Mouse (Mus musculus) G1E (cell line): ENCODE measurements around the gene Large2. TPM values are rescaled to one million over a fixed set of nuclear protein-coding genes. Genes with fewer than 3 reads are reported as not detected.

Source experiments
- ATAC-seq: 2 replicates; pipeline ENCODE4 v1.8.0; 2016; ENCODE audit warnings: mild to moderate bottlenecking; ENCODE audit not compliant: insufficient number of reproducible peaks, poor library complexity, low FRiP score, severe bottlenecking; ENCODE audit errors: extremely low read depth
- DNase-seq: peaks from one replicate; pipeline ENCODE4 v3.0.0; 2012; ENCODE audit warnings: low spot score
- H3K27me3 ChIP-seq: 2 replicates; pipeline ENCODE4 v1.6.1; 2012; ENCODE audit warnings: mild to moderate bottlenecking, low read length, inconsistent platforms; ENCODE audit not compliant: insufficient read depth
- H3K36me3 ChIP-seq: replicated peaks from 2 replicates; pipeline ENCODE3; 2012; ENCODE audit warnings: mild to moderate bottlenecking, inconsistent platforms
- H3K4me1 ChIP-seq: 2 replicates; pipeline ENCODE4 v1.6.1; 2012; ENCODE audit warnings: low read depth, low read length, inconsistent platforms, mixed read lengths; ENCODE audit not compliant: insufficient read depth
- H3K4me3 ChIP-seq: 2 replicates; pipeline ENCODE4 v1.5.1; 2012; ENCODE audit warnings: low read depth, mild to moderate bottlenecking, inconsistent platforms, low read length, moderate library complexity, mixed read lengths
- H3K9me3 ChIP-seq: replicated peaks from 2 replicates; pipeline ENCODE4 v1.6.1; 2012; ENCODE audit warnings: inconsistent platforms
- CTCF ChIP-seq: IDR thresholded peaks from 2 replicates; pipeline ENCODE4 v1.5.1; 2012; ENCODE audit warnings: low read depth, low read length, inconsistent platforms, mixed read lengths
- GATA1 ChIP-seq: IDR thresholded peaks from 2 replicates; pipeline ENCODE4 v1.6.1; 2012; ENCODE audit warnings: borderline replicate concordance, low read length, inconsistent platforms, mixed read lengths
- GATA2 ChIP-seq: IDR thresholded peaks from 2 replicates; pipeline ENCODE4 v1.6.1; 2012; ENCODE audit warnings: low read depth, low read length, inconsistent platforms, borderline replicate concordance
- POLR2AphosphoS5 ChIP-seq: IDR thresholded peaks from 2 replicates; pipeline ENCODE4 v1.6.1; 2012; ENCODE audit warnings: low read depth, low read length, inconsistent platforms; ENCODE audit not compliant: insufficient replicate concordance
- TAL1 ChIP-seq: conservative IDR thresholded peaks from 2 replicates; pipeline ENCODE4 v1.6.1; 2012; ENCODE audit warnings: low read depth, low read length, inconsistent platforms, mixed read lengths
- polyA plus RNA-seq: library from polyadenylated mRNA; stranded (reverse); fragments of >175 nt; gene quantifications from 2 replicates; pipeline ENCODE4 v1.2.3, GENCODE M21; 2012
- total RNA-seq, 2 experiments: library from RNA; stranded (forward) in 1 of 2; stranded (reverse) in 1 of 2; fragments of 200-1000 nt in 1 of 2; fragments of >200 nt in 1 of 2; fragmentation: Nextera tagmentation in 1 of 2; gene quantifications; 2 replicates each; pipeline ENCODE4 v1.2.3; 2014 to 2017

Large2 gene
- total and polyA plus RNA-seq, 3 experiments = 0.05 TPM; not detected in 2

DNA sequence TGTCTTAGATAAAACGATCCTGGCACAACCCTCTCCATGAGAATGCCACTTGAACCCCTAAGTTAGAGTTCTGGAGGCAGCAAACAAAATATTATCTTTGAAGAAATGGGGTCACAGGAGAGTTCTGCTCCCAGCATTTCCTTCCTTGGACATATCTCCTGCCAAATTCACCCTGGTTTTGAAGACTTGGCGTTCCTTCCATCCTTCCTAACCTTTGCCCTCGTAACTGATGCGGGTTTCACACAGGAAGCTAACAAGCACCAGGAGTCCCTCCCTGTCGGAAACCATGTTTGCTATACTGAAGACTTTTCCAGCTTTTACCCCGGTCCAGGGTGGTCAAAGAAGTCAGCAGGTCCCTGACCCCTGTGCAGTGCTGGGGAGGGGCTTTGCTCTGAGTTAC is 20.4 kb downstream of the Large2 start:
- H3K9me3 ChIP-seq = no peaks in the 10 kb centered on the region
- TF ChIP-seq TAL1 = no peak
- no peak for TF ChIP-seq POLR2AphosphoS5
- TF ChIP-seq GATA1 = no peak
- no peak for TF ChIP-seq CTCF
- TF ChIP-seq GATA2 = no peak
- no peak for DNase-seq
- no peak overlapping the region for H3K4me3 ChIP-seq
- peaks cover 54% of the 10 kb centered on the region for H3K36me3 ChIP-seq
- H3K27me3 ChIP-seq = no peaks in the 10 kb centered on the region
- H3K4me1 ChIP-seq = no peaks in the 10 kb centered on the region; the same call in 1 of the 2 replicates
- no peak for ATAC-seq

DNA sequence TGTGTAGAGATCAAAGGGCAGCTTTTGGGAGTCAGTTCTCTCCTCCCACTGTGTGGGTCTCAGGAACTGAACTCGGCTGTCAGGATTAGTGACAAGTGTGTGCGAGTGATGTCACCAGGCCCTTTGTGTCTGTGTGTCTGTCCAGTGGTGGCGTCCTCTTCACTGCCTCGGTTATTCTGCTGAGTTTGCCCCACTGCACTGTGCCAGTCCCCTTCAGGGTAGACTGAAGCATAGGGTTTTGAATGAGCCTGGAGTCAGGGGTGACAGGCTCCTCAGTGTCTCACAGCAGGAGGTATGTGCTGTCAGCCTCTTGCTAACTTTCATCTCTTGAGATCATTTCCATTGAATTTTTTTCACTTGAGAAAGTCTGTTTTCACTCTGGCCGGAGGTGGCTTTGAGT is 21.3 kb downstream of the Large2 start:
- peaks cover 55% of the 10 kb centered on the region for H3K36me3 ChIP-seq
- H3K9me3 ChIP-seq = no peaks in the 10 kb centered on the region
- no peak overlapping the region for H3K4me3 ChIP-seq
- H3K27me3 ChIP-seq = no peaks in the 10 kb centered on the region
- no peaks in the 10 kb centered on the region; the same call in 1 of the 2 replicates for H3K4me1 ChIP-seq
- no peak for ATAC-seq
- TF ChIP-seq GATA2 = no peak
- no peak for TF ChIP-seq GATA1
- TF ChIP-seq POLR2AphosphoS5 = no peak
- TF ChIP-seq TAL1 = no peak
- TF ChIP-seq CTCF = no peak
- DNase-seq = no peak

DNA sequence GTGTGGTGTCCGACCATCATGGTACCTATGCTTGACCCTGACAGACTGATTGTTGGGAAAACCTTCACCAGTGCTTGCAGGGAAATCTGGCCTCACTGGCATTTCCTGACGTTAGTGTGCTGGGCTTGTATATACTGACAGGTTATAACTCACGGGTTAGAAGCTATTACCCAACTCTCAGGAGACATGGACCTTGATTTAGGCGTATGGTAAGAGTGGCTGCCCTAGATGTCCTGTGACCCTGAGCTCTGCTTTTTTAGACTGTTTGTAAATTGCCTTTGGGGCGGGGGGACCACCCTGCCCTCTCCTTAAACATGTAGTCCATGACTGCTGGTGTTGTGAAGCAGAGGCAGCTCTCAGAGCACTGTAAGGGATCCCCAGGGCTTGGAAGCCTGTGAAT is 24.0 kb downstream of the Large2 start:
- TF ChIP-seq GATA2 (no peak), POLR2AphosphoS5 (no peak), CTCF (no peak), TAL1 (no peak), GATA1 (no peak)
- DNase-seq (no peak), ATAC-seq (no peak)
- no peaks in the 10 kb centered on the region; the same call in 1 of the 2 replicates for H3K4me1 ChIP-seq
- H3K9me3 ChIP-seq = no peaks in the 10 kb centered on the region
- H3K36me3 ChIP-seq = peaks cover 42% of the 10 kb centered on the region
- no peak overlapping the region for H3K4me3 ChIP-seq
- no peaks in the 10 kb centered on the region for H3K27me3 ChIP-seq

DNA sequence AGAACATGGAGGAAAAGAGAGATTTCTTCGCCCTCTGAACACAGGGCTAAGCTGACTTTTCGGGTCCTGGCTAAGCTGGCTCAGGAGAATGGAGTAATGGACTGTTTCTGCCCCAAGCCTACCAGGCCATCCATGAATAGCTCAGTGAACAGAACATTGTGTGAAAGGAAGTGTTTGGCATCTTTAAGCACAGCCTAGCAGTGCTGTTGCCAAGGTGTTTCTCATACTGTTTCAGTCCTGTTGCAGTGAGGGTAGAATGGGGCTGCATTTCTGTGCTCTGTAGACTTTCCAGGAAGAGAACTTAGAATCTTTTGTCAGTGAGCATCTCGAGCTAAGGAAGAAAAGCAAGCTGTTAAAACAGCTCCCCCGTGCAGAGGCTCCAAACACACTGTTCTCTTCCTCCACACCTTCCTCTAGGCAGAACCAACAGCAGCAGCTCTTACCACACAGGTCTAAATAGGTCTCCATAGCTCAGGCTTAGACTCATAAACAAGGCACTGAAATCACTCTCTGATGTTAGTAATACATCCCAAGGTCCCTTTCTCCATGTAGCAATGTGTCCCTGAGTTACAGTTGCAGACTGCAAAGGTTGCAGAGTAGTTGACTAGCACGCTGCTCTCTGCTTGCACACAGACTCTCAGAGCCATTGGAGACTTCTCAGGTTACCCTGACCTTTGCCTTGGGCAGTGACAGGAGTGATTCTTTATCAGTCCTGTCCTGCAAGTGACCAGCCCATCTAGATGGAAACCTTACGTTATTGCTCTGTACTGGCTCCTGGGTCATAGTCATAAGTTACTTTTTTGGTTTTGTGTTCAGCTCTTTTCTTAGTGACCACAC is 24.9 kb downstream of the Large2 start:
- no peak for ATAC-seq
- peaks cover 43% of the 10 kb centered on the region for H3K36me3 ChIP-seq

DNA sequence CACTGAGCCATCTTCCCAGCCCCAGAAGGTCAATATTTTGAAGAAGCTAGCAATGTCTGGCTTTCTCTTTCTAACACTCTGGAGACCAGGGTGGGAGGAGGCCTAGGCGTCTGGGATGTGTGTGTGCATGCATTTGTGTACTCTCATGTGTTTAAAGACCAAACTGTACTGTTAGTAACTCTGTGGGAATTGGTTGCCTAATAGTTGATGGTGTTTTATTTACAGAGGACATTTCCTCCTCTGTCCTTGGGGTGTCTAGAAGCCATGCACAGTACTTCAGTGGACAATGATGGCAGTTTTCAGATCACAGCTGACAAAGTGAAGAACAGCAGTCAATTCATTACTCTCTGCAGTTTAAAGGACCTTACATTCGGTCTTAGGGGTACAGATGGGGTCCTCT is 27.5 kb downstream of the Large2 start:
- Histone ChIP-seq H3K4me1 (no peaks in the 10 kb centered on the region; the same call in 1 of the 2 replicates), H3K9me3 (no peaks in the 10 kb centered on the region), H3K27me3 (no peaks in the 10 kb centered on the region), H3K4me3 (no peak overlapping the region), H3K36me3 (peaks cover 39% of the 10 kb centered on the region)
- DNase-seq (no peak), ATAC-seq (no peak)
- TF ChIP-seq POLR2AphosphoS5 = no peak
- no peak for TF ChIP-seq TAL1
- TF ChIP-seq GATA1 = no peak
- TF ChIP-seq GATA2 = no peak
- no peak for TF ChIP-seq CTCF

More for the DNA sequence above, 24.9 kb downstream of the Large2 start:
- no peaks in the 10 kb centered on the region for H3K27me3 ChIP-seq
- TF ChIP-seq TAL1 (no peak), POLR2AphosphoS5 (no peak)
- H3K9me3 ChIP-seq = no peaks in the 10 kb centered on the region
- H3K4me1 ChIP-seq = no peaks in the 10 kb centered on the region; the same call in 1 of the 2 replicates
- DNase-seq = no peak
- H3K4me3 ChIP-seq = no peak overlapping the region

DNA sequence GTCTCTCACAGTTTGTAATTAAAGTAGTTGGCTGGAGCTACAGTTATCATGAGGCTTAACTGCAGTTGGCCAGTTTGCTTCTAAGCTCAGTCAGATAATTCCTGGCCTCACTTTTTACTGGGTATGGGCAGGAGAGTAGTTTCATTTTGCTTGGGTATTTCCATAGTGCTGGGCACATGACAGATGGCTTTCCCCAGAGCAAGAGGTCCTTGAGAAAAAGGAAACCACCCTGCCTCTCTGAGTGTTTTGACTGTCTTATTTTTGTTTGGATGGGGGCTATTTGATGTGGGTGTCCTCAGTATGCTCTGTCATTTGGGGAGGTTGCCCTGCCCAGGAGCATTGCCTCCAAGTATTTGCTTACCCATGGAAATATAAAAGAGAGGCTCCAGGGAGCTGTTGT is 32.3 kb downstream of the Large2 start:
- DNase-seq (no peak), ATAC-seq (no peak)
- TF ChIP-seq GATA1 (no peak), POLR2AphosphoS5 (no peak), CTCF (no peak), GATA2 (no peak), TAL1 (no peak)
- H3K9me3 ChIP-seq = no peaks in the 10 kb centered on the region
- no peaks in the 10 kb centered on the region for H3K27me3 ChIP-seq
- peaks cover 8% of the 10 kb centered on the region for H3K36me3 ChIP-seq
- no peak overlapping the region for H3K4me3 ChIP-seq
- no peaks in the 10 kb centered on the region for H3K4me1 ChIP-seq
